Mouse (Mus musculus) ES-CJ7 (cell line): ENCODE results near the gene Csf3.

Source experiments
- DNase-seq: peaks from one replicate; pipeline ENCODE4 v3.0.0; 2011; ENCODE audit warnings: low read depth, low spot score

Csf3 gene

GRCm38 (mm10) chr11:98701213-98701670, at the start of gene Csf3:
Csf3 (plus strand) TSS chr11:98701263.
- no peak for DNase-seq

- peak; percentile 73 for DNase-seq
These were observed 46.0 kb upstream of the Csf3 start for GRCm38 (mm10) chr11:98655076-98655475.

- peak; percentile 77 for DNase-seq
These were observed 40.5 kb upstream of the Csf3 start for GRCm38 (mm10) chr11:98660517-98660916.

- no peak for DNase-seq
These were observed 37.0 kb upstream of the Csf3 start, which contains the start of gene Gsdma for GRCm38 (mm10) chr11:98664091-98664490. Gsdma (plus strand) TSS chr11:98664351.

- DNase-seq, result no peak
These were observed 32.1 kb upstream of the Csf3 start for GRCm38 (mm10) chr11:98668984-98669383.

- no peak for DNase-seq
These were observed 29.7 kb upstream of the Csf3 start for GRCm38 (mm10) chr11:98671284-98671815.

GRCm38 (mm10) chr11:98671857-98672256, 29.2 kb upstream of the Csf3 start:
- DNase-seq, result no peak

GRCm38 (mm10) chr11:98672482-98672881, 28.6 kb upstream of the Csf3 start:
- DNase-seq, result no peak

- peak; percentile 69 for DNase-seq
These were observed 27.9 kb upstream of the Csf3 start for GRCm38 (mm10) chr11:98673136-98673535.

GRCm38 (mm10) chr11:98675829-98676363, 25.2 kb upstream of the Csf3 start:
- DNase-seq, result no peak

GRCm38 (mm10) chr11:98680023-98680422, 21.0 kb upstream of the Csf3 start:
- DNase-seq, result peak; percentile 53

- DNase-seq, result peak; percentile 91
These were observed 20.5 kb upstream of the Csf3 start for GRCm38 (mm10) chr11:98680595-98680994.

GRCm38 (mm10) chr11:98681186-98681585, 19.9 kb upstream of the Csf3 start:
- no peak for DNase-seq

- peak; percentile 100 for DNase-seq
These were observed 19.0 kb upstream of the Csf3 start, which contains the start of gene Psmd3 for GRCm38 (mm10) chr11:98681786-98682745. Psmd3 (plus strand) TSS chr11:98682554.

GRCm38 (mm10) chr11:98682811-98683210, 18.3 kb upstream of the Csf3 start:
- DNase-seq, result no peak

- no peak for DNase-seq
These were observed 15.4 kb upstream of the Csf3 start for GRCm38 (mm10) chr11:98685642-98686041.

GRCm38 (mm10) chr11:98686976-98687375, 14.1 kb upstream of the Csf3 start:
- no peak for DNase-seq

GRCm38 (mm10) chr11:98688009-98688408, 13.1 kb upstream of the Csf3 start:
- no peak for DNase-seq

- DNase-seq, result peak; percentile 75
These were observed 7.9 kb upstream of the Csf3 start for GRCm38 (mm10) chr11:98693201-98693600.

- DNase-seq, result peak; percentile 53
These were observed 7.3 kb upstream of the Csf3 start for GRCm38 (mm10) chr11:98693746-98694145.

GRCm38 (mm10) chr11:98694301-98694700, 6.8 kb upstream of the Csf3 start:
- DNase-seq, result no peak

- DNase-seq, result no peak
These were observed 5.7 kb upstream of the Csf3 start for GRCm38 (mm10) chr11:98695408-98695807.
